Mouse (Mus musculus): ENCODE measurements at regions not wholly inside any gene's neighbourhood (a gene's known extent, or its start where the extent isn't known, plus 50 kb on each side); places are given as distances from the start of the nearest gene placed in this dataset.
A peak's percentile ranks its signal among the peaks of the same experiment; 100 is the strongest.

- DNase-seq (ENCODE audit: low spot score), result peak; percentile 61
Observed at GRCm38 (mm10) chr13:107540784-107541634, 503.2 kb upstream of the Smim15 start.

- no peak for DNase-seq (ENCODE audit: low spot score)
Observed at GRCm38 (mm10) chr13:107540305-107540704, 503.9 kb upstream of the Smim15 start.

- DNase-seq (ENCODE audit: low spot score), result no peak
Observed at GRCm38 (mm10) chr13:107539867-107540266, 504.4 kb upstream of the Smim15 start.

GRCm38 (mm10) chr13:107539326-107539725 is 504.9 kb upstream of the Smim15 start:
- no peak for DNase-seq (ENCODE audit: low spot score)

GRCm38 (mm10) chr13:107535213-107535612 is 509.0 kb upstream of the Smim15 start:
- DNase-seq (ENCODE audit: low spot score), result no peak

- DNase-seq (ENCODE audit: low spot score), result no peak
Observed at GRCm38 (mm10) chr13:107533323-107533722, 510.9 kb upstream of the Smim15 start.

- DNase-seq (ENCODE audit: low spot score), result no peak
Observed at GRCm38 (mm10) chr13:107531528-107531927, 509.6 kb upstream of the Kif2a start.

GRCm38 (mm10) chr13:107531026-107531425 is 509.1 kb upstream of the Kif2a start:
- peak; percentile 27 for DNase-seq (ENCODE audit: low spot score)

GRCm38 (mm10) chr13:107530392-107530791 is 508.5 kb upstream of the Kif2a start:
- DNase-seq (ENCODE audit: low spot score), result no peak

- DNase-seq (ENCODE audit: low spot score), result no peak
Observed at GRCm38 (mm10) chr13:107528724-107529456, 507.0 kb upstream of the Kif2a start.

- no peak for DNase-seq (ENCODE audit: low spot score)
Observed at GRCm38 (mm10) chr13:107522942-107523341, 501.0 kb upstream of the Kif2a start.

- DNase-seq (ENCODE audit: low spot score), result no peak
Observed at GRCm38 (mm10) chr13:107514236-107514635, 492.3 kb upstream of the Kif2a start.

- DNase-seq (ENCODE audit: low spot score), result no peak
Observed at GRCm38 (mm10) chr13:107513274-107514146, 491.6 kb upstream of the Kif2a start.

- DNase-seq (ENCODE audit: low spot score), result no peak
Observed at GRCm38 (mm10) chr13:107507336-107507735, 485.4 kb upstream of the Kif2a start.

- DNase-seq (ENCODE audit: low spot score), result no peak
Observed at GRCm38 (mm10) chr13:107506832-107507231, 484.9 kb upstream of the Kif2a start.

GRCm38 (mm10) chr13:107505318-107505717 is 483.4 kb upstream of the Kif2a start:
- no peak for DNase-seq (ENCODE audit: low spot score)

- DNase-seq (ENCODE audit: low spot score), result no peak
Observed at GRCm38 (mm10) chr13:107502261-107502660, 480.3 kb upstream of the Kif2a start.

GRCm38 (mm10) chr13:107500776-107501489 is 479.0 kb upstream of the Kif2a start:
- no peak for DNase-seq (ENCODE audit: low spot score)

- no peak for DNase-seq (ENCODE audit: low spot score)
Observed at GRCm38 (mm10) chr13:107499296-107499695, 477.4 kb upstream of the Kif2a start.

- DNase-seq (ENCODE audit: low spot score), result no peak
Observed at GRCm38 (mm10) chr13:107495161-107495732, 473.3 kb upstream of the Kif2a start.

- DNase-seq (ENCODE audit: low spot score), result no peak
Observed at GRCm38 (mm10) chr13:107493765-107494164, 471.8 kb upstream of the Kif2a start.
